Mouse (Mus musculus) CH12.LX (cell line): ENCODE data around the gene Slc39a1. TPM values are rescaled to one million over a fixed set of nuclear protein-coding genes. Genes with fewer than 3 reads are reported as not detected.

Source experiments
- DNase-seq: peaks from one replicate; pipeline ENCODE4 v3.0.0-alpha.2; 2013; ENCODE audit errors: extremely low read depth
- H3K27ac ChIP-seq: 2 replicates; pipeline ENCODE4 v1.5.1; 2012; ENCODE audit warnings: low read depth, mild to moderate bottlenecking, control low read depth, moderate library complexity; ENCODE audit not compliant: insufficient read depth
- H3K27me3 ChIP-seq: replicated peaks from 2 replicates; pipeline ENCODE3; 2012; ENCODE audit warnings: inconsistent platforms
- H3K36me3 ChIP-seq, 2 experiments: replicated peaks in 1 of 2; 2 replicates each; pipeline versions ENCODE3 to v1.6.1; 2012; ENCODE audit warnings: inconsistent platforms in 1 of 2, low read length in 1 of 2, mild to moderate bottlenecking in 1 of 2, mixed read lengths in 1 of 2, moderate library complexity in 1 of 2; ENCODE audit not compliant: control insufficient read depth in 1 of 2, insufficient read depth in 1 of 2
- H3K4me1 ChIP-seq, 2 experiments: 2 replicates each; pipeline ENCODE4 v1.6.1; 2012; ENCODE audit warnings: inconsistent platforms in 1 of 2, moderate library complexity in 1 of 2; ENCODE audit not compliant: insufficient read depth in 2 of 2, control insufficient read depth in 1 of 2
- H3K4me2 ChIP-seq: 2 replicates; pipeline ENCODE4 v1.6.1; 2012; ENCODE audit warnings: low read depth, mild to moderate bottlenecking, control low read depth; ENCODE audit not compliant: poor library complexity, insufficient read depth, severe bottlenecking
- H3K4me3 ChIP-seq, 3 experiments: fragments of 150-350 bp in 1 of 3; sonication (generic) in 1 of 3; replicated peaks in 1 of 3; 2 replicates each; pipeline versions ENCODE3 to v1.5.1; 2011 to 2012; ENCODE audit warnings: low read depth in 2 of 3, low read length in 2 of 3, mild to moderate bottlenecking in 2 of 3, moderate library complexity in 2 of 3, control low read depth in 1 of 3, improper control_type of control experiment in 1 of 3, inconsistent platforms in 1 of 3, mixed read lengths in 1 of 3; ENCODE audit not compliant: poor library complexity in 1 of 3
- H3K79me2 ChIP-seq: replicated peaks from 2 replicates; pipeline ENCODE4 v1.6.1; 2012; ENCODE audit warnings: mild to moderate bottlenecking, moderate library complexity; ENCODE audit not compliant: control insufficient read depth, poor library complexity, insufficient read depth, severe bottlenecking; ENCODE audit errors: extremely low read depth
- H3K9ac ChIP-seq: 2 replicates; pipeline ENCODE4 v1.6.1; 2012; ENCODE audit warnings: low read depth, mild to moderate bottlenecking, control low read depth, moderate library complexity; ENCODE audit not compliant: insufficient read depth
- H3K9me3 ChIP-seq: replicated peaks from 2 replicates; pipeline ENCODE3; 2012; ENCODE audit warnings: low read length, inconsistent platforms, mixed read lengths
- BHLHE40 ChIP-seq: IDR thresholded peaks from 2 replicates; pipeline ENCODE4 v1.6.1; 2011; ENCODE audit warnings: mild to moderate bottlenecking, low read depth, low read length, improper control_type of control experiment
- CTCF ChIP-seq, 2 experiments: IDR thresholded peaks in 1 of 2; conservative IDR thresholded peaks in 1 of 2; 2 replicates each; pipeline ENCODE4 v1.5.1; 2011 to 2012; ENCODE audit warnings: low read depth in 2 of 2, low read length in 2 of 2, improper control_type of control experiment in 1 of 2, inconsistent platforms in 1 of 2, mild to moderate bottlenecking in 1 of 2, moderate library complexity in 1 of 2
- ELF1 ChIP-seq: IDR thresholded peaks from 2 replicates; pipeline ENCODE4 v1.6.1; 2014; ENCODE audit warnings: low read depth, mild to moderate bottlenecking, inconsistent platforms, low read length, improper control_type of control experiment
- EP300 ChIP-seq: IDR thresholded peaks from 2 replicates; pipeline ENCODE4 v1.6.1; 2011; ENCODE audit warnings: low read length, improper control_type of control experiment
- ETS1 ChIP-seq: conservative IDR thresholded peaks from 2 replicates; pipeline ENCODE4 v1.6.1; 2012; ENCODE audit warnings: low read depth, mild to moderate bottlenecking, inconsistent platforms, low read length, improper control_type of control experiment, moderate library complexity
- JUND ChIP-seq: conservative IDR thresholded peaks from 2 replicates; pipeline ENCODE4 v1.6.1; 2011; ENCODE audit warnings: low read depth, low read length, improper control_type of control experiment
- KAT2A ChIP-seq: IDR thresholded peaks from 2 replicates; pipeline ENCODE4 v1.6.1; 2012; ENCODE audit warnings: low read length, improper control_type of control experiment, inconsistent platforms; ENCODE audit not compliant: insufficient replicate concordance
- MAFK ChIP-seq: IDR thresholded peaks from 2 replicates; pipeline ENCODE4 v1.6.1; 2011; ENCODE audit warnings: low read length, improper control_type of control experiment; ENCODE audit not compliant: insufficient replicate concordance
- MAX ChIP-seq: IDR thresholded peaks from 2 replicates; pipeline ENCODE4 v1.6.1; 2011; ENCODE audit warnings: low read length, improper control_type of control experiment
- MAZ ChIP-seq: IDR thresholded peaks from 2 replicates; pipeline ENCODE4 v1.6.1; 2012; ENCODE audit warnings: low read depth, mild to moderate bottlenecking, inconsistent platforms, low read length, improper control_type of control experiment, moderate library complexity
- MXI1 ChIP-seq: IDR thresholded peaks from 2 replicates; pipeline ENCODE4 v1.6.1; 2011; ENCODE audit warnings: mild to moderate bottlenecking, low read depth, low read length, improper control_type of control experiment
- NELFE ChIP-seq: IDR thresholded peaks from 2 replicates; pipeline ENCODE4 v1.6.1; 2011; ENCODE audit warnings: low read depth, low read length, improper control_type of control experiment
- PAX5 ChIP-seq: IDR thresholded peaks from 2 replicates; pipeline ENCODE4 v1.6.1; 2012; ENCODE audit warnings: low read length, inconsistent platforms, mixed read lengths
- POLR2A ChIP-seq: IDR thresholded peaks from 2 replicates; pipeline ENCODE4 v1.6.1; 2011; ENCODE audit warnings: low read depth, mild to moderate bottlenecking, improper control_type of control experiment, low read length
- RAD21 ChIP-seq: IDR thresholded peaks from 2 replicates; pipeline ENCODE4 v1.6.1; 2011; ENCODE audit warnings: low read depth, mild to moderate bottlenecking, low read length, improper control_type of control experiment, moderate library complexity
- SMC3 ChIP-seq: IDR thresholded peaks from 2 replicates; pipeline ENCODE4 v1.6.1; 2011; ENCODE audit warnings: low read depth, low read length, improper control_type of control experiment
- UBTF ChIP-seq: IDR thresholded peaks from 2 replicates; pipeline ENCODE4 v1.6.1; 2012; ENCODE audit warnings: low read depth, mild to moderate bottlenecking, inconsistent platforms, low read length, improper control_type of control experiment, moderate library complexity
- USF1 ChIP-seq: IDR thresholded peaks from 2 replicates; pipeline ENCODE4 v1.6.1; 2014; ENCODE audit warnings: low read depth, mild to moderate bottlenecking, inconsistent platforms, low read length, improper control_type of control experiment
- USF2 ChIP-seq: conservative IDR thresholded peaks from 2 replicates; pipeline ENCODE4 v1.6.1; 2011; ENCODE audit warnings: low read depth, low read length, improper control_type of control experiment
- ZKSCAN1 ChIP-seq: IDR thresholded peaks from 2 replicates; pipeline ENCODE4 v1.6.1; 2012; ENCODE audit warnings: low read depth, inconsistent platforms, low read length, improper control_type of control experiment, borderline replicate concordance
- ZNF384 ChIP-seq: IDR thresholded peaks from 2 replicates; pipeline ENCODE4 v1.6.1; 2012; ENCODE audit warnings: low read depth, low read length, improper control_type of control experiment, inconsistent platforms
- dilution Hi-C: fragments of 300-500 bp; cut with MboI; formaldehyde crosslinking; loops from 2 replicates; pipeline ENCODE4 v1.14.3; 2020; ENCODE audit warnings: low sequenced_read_pairs; ENCODE audit not compliant: extremely low pct_unique_long_range_greater_than_20kb, extremely low pct_ligation_motif_present
- in situ Hi-C: fragments of 300-500 bp; cut with MboI; formaldehyde crosslinking; loops from 3 replicates; pipeline ENCODE4 v1.14.3; 2019; ENCODE audit warnings: low sequenced_read_pairs, low pct_ligation_motif_present, low pct_unique_long_range_greater_than_20kb, mixed read lengths
- polyA plus RNA-seq: library from polyadenylated mRNA; unstranded; fragments of >175 nt; gene quantifications from 2 replicates; pipeline ENCODE4 v1.2.1, GENCODE M21; 2012; ENCODE audit warnings: low read depth; ENCODE audit not compliant: insufficient read length
- total RNA-seq, 2 experiments: library from RNA; depleted of rRNA; stranded (reverse); fragments of 300-350 nt in 1 of 2; fragments of >200 nt in 1 of 2; gene quantifications; 2 replicates each; pipeline ENCODE4 v1.2.3; 2012 to 2014

Slc39a1 gene
- total and polyA plus RNA-seq, 3 experiments, result 23.8 to 42.2 (median 40.7) TPM

DNA sequence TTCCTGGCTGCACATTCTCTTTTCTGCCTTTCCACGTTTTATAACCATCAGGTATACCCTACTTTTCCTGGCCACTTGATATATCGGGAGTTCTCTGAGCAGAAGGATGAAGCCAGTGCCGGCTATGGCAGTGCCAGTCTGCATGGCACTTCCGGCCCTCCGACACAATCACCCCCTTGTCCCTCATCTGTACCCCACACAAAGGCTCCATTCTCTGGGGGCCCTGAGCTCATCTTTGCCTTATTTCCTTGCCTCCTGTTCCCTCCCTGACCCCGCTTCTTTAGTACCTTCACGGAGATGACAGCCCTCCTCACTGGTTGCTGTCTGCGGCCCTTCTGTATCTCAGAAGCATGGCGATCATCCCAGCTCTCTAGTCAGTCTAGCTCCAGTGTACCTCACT, 32.7 kb downstream of the Slc39a1 start:
- no peak overlapping the region for H3K4me2 ChIP-seq
- H3K79me2 ChIP-seq, result no peaks in the 10 kb centered on the region
- TF ChIP-seq MAZ (no peak), KAT2A (no peak), MXI1 (no peak), USF2 (no peak), ELF1 (no peak), JUND (no peak), EP300 (no peak), MAFK (no peak), PAX5 (no peak), ZKSCAN1 (no peak), UBTF (no peak), USF1 (no peak), POLR2A (no peak)
- no peak overlapping the region for H3K27ac ChIP-seq
- no peak overlapping the region for H3K9ac ChIP-seq
- in situ Hi-C loops (no loop called here), dilution Hi-C loops (no loop called here)
- no peak for DNase-seq
- H3K9me3 ChIP-seq, result no peaks in the 10 kb centered on the region
- H3K36me3 ChIP-seq, result peaks cover 54 to 75% of the 10 kb centered on the region in 2 experiments
- H3K4me3 ChIP-seq, result no peak overlapping the region
- no peaks in the 10 kb centered on the region for H3K27me3 ChIP-seq
- H3K4me1 ChIP-seq, result no peaks in the 10 kb centered on the region

DNA sequence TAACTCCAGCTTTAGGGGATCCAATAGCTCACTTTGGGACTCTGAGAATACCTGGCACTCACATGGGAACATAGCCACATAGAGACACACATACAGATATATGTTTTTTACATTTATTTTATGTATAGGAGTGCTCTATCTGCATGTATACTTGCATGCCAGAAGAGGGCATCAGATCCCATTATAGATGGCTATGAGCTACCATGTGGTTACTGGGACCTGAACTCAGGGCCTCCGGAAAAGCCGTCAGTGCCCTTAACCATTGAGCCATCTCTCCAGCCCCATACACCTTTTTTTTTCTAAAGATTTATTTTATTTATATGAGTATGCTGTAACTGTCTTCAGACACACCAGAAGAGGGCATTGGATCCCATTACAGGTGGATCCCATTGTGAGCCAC, 36.2 kb downstream of the Slc39a1 start:
- in situ Hi-C loops (no loop called here), dilution Hi-C loops (no loop called here)
- H3K4me3 ChIP-seq, result no peak overlapping the region
- no peak for DNase-seq
- H3K27ac ChIP-seq, result no peak overlapping the region
- H3K79me2 ChIP-seq, result no peaks in the 10 kb centered on the region
- no peaks in the 10 kb centered on the region for H3K9me3 ChIP-seq
- H3K9ac ChIP-seq, result no peak overlapping the region
- peaks cover 0 to 4% of the 10 kb centered on the region in 2 experiments; a peak in 1 of 4 replicates for H3K4me1 ChIP-seq
- H3K4me2 ChIP-seq, result no peak overlapping the region
- TF ChIP-seq NELFE (no peak), SMC3 (0 out of 2 replicates have a peak, but pooled peaks have one; percentile 1), PAX5 (no peak), BHLHE40 (no peak), RAD21 (no peak), POLR2A (peak; percentile 23; the same call in 1 of the 2 replicates), MAX (no peak), ETS1 (no peak), ZNF384 (no peak), CTCF (conservative IDR thresholded peaks at IDR 0.05 in 1 of 2, IDR thresholded peaks at IDR 0.05 in 1 of 2; ENCODE audit: low read depth in 2 of 2, low read length in 2 of 2) (peak in 1 of 2 experiments; percentile 21; a peak in 2 of 4 replicates)
- H3K27me3 ChIP-seq, result no peaks in the 10 kb centered on the region
- peaks cover 21 to 41% of the 10 kb centered on the region in 2 experiments for H3K36me3 ChIP-seq
